Mouse (Mus musculus) embryonic facial prominence, embryonic 13.5 days (tissue): ENCODE results near the gene Ergic3. TPM values are rescaled to one million over a fixed set of nuclear protein-coding genes. Genes with fewer than 3 reads are reported as not detected.
A peak's percentile ranks its signal among the peaks of the same experiment; 100 is the strongest.

ENCODE experiments used
- ATAC-seq: fragments of 200-750 bp; cut with Nextera tagmentation; 2 replicates; pipeline ENCODE4 v1.8.0; 2017; ENCODE audit warnings: low read depth; ENCODE audit not compliant: insufficient number of reproducible peaks, insufficient read depth, low FRiP score, low TSS enrichment
- H3K27ac ChIP-seq: fragments of 300-500 bp; sonication (generic); 2 replicates; pipeline ENCODE4 v1.5.1; 2015; ENCODE audit warnings: moderate library complexity, mild to moderate bottlenecking, inconsistent platforms
- H3K27me3 ChIP-seq: fragments of 300-500 bp; sonication (generic); 2 replicates; pipeline ENCODE4 v1.6.1; 2015; ENCODE audit warnings: mild to moderate bottlenecking, inconsistent platforms
- H3K36me3 ChIP-seq: fragments of 300-500 bp; sonication (generic); 2 replicates; pipeline ENCODE4 v1.6.1; 2015; ENCODE audit warnings: mild to moderate bottlenecking, inconsistent platforms
- H3K4me1 ChIP-seq: fragments of 300-500 bp; sonication (generic); 2 replicates; pipeline ENCODE4 v1.6.1; 2015; ENCODE audit warnings: inconsistent platforms
- H3K4me2 ChIP-seq: fragments of 300-500 bp; sonication (generic); 2 replicates; pipeline ENCODE4 v1.6.1; 2015; ENCODE audit warnings: moderate library complexity, mild to moderate bottlenecking, inconsistent platforms
- H3K4me3 ChIP-seq: fragments of 300-500 bp; sonication (generic); 2 replicates; pipeline ENCODE4 v1.5.1; 2015; ENCODE audit warnings: mild to moderate bottlenecking, inconsistent platforms
- H3K9ac ChIP-seq: fragments of 300-500 bp; sonication (generic); 2 replicates; pipeline ENCODE4 v1.6.1; 2015; ENCODE audit warnings: mild to moderate bottlenecking, inconsistent platforms
- H3K9me3 ChIP-seq: fragments of 300-500 bp; sonication (generic); 2 replicates; pipeline ENCODE4 v1.6.1; 2016; ENCODE audit warnings: inconsistent platforms
- WGBS: fragments of 180-500 bp; shearing (Covaris S2); methylation state at CpG from one replicate; pipeline ENCODE4 v1.1.7; 2015; ENCODE audit warnings: mixed read lengths; 5-methylcytosine and 5-hydroxymethylcytosine counted together
- polyA plus RNA-seq: library from polyadenylated mRNA; unstranded; fragments of >200 nt; fragmentation: Nextera tagmentation; extraction: Ambion mirVana; gene quantifications from 2 replicates; pipeline ENCODE4 v1.2.1, GENCODE M21; 2015

Ergic3 gene
- polyA plus RNA-seq: 224 and 226 TPM in 2 replicates

- ATAC-seq: peak; percentile 99
- peak within 1 kb of the TSS; percentile 89 for H3K4me3 ChIP-seq
- peaks cover 10% of the 10 kb centered on the region for H3K4me1 ChIP-seq
- H3K9ac ChIP-seq: peak within 1 kb of the TSS; percentile 90
- H3K9me3 ChIP-seq: no peaks in the 10 kb centered on the region
- no peaks in the 10 kb centered on the region for H3K27me3 ChIP-seq
- peaks cover 40% of the 10 kb centered on the region for H3K36me3 ChIP-seq
- H3K27ac ChIP-seq: peak within 1 kb of the TSS; percentile 75
- peak within 1 kb of the TSS; percentile 67 for H3K4me2 ChIP-seq
- under 1% methylated on average over 45 of the region's 45 CpGs for WGBS
Measured at GRCm38 (mm10) chr2:156007888-156008532, at the start of gene Ergic3, which contains the start of gene 6430550D23Rik. Gene Ergic3 (plus strand): TSS chr2:156008045. Gene 6430550D23Rik (minus strand): TSS chr2:156007977.

DNA sequence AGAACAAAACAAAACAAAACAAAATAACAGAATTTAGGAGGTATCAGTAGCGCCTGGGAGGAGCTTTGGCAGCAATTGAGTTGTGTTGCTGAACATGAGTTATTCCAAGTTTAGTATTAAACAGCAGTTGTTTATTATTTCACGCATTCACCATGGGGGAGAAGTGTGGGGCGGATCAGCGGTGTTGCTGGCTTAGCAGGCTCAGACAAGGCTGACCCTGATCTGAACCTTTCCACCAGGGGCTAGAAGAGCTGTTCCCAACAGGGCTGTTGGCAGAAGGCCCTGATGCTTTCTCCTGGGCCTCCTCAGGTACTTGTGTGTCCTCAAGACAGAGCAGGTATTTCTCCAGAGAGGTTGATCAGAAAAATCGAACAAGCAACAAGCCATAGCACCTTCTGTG lies 47.9 kb upstream of the Ergic3 start:
- H3K36me3 ChIP-seq: peaks cover 45% of the 10 kb centered on the region
- WGBS: 92% methylated on average over 5 of the region's 5 CpGs
- no peak for ATAC-seq
- H3K4me3 ChIP-seq: no peak overlapping the region
- H3K9ac ChIP-seq: no peak overlapping the region
- H3K4me1 ChIP-seq: peaks cover 13% of the 10 kb centered on the region
- no peak overlapping the region for H3K27ac ChIP-seq
- no peaks in the 10 kb centered on the region for H3K9me3 ChIP-seq
- no peak overlapping the region for H3K4me2 ChIP-seq
- no peaks in the 10 kb centered on the region for H3K27me3 ChIP-seq

- no peak for ATAC-seq
- no peak overlapping the region for H3K4me3 ChIP-seq
- 77% methylated on average over 10 of the region's 10 CpGs for WGBS
- peaks cover 13% of the 10 kb centered on the region for H3K4me1 ChIP-seq
- H3K9me3 ChIP-seq: no peaks in the 10 kb centered on the region
- H3K36me3 ChIP-seq: peaks cover 61% of the 10 kb centered on the region
- no peak overlapping the region for H3K27ac ChIP-seq
- H3K27me3 ChIP-seq: no peaks in the 10 kb centered on the region
- H3K4me2 ChIP-seq: no peak overlapping the region
- no peak overlapping the region for H3K9ac ChIP-seq
Measured at GRCm38 (mm10) chr2:155961862-155962261, 46.0 kb upstream of the Ergic3 start.

DNA sequence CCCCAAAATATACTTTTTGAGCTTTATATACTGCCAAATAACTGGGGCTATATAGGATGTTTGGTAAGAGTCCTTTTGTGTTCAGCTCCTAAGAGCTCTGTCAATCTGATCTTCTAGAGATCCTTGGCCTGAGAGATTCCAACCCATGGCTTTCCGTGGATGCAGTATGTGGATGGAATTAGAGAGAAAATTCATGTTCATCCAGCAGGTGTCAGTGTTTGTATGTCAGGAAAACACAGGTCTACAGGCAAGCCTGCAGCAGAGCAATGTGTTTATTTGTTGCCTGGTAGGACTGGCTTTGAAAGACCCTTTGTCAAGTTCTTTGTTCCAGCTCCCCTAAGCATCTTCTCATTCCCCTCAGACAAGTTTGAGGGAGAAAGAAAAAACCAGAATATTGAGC lies 44.9 kb upstream of the Ergic3 start:
- H3K4me3 ChIP-seq: no peak overlapping the region
- H3K4me1 ChIP-seq: peaks cover 5% of the 10 kb centered on the region; the same call in 1 of the 2 replicates
- H3K27me3 ChIP-seq: no peaks in the 10 kb centered on the region
- no peaks in the 10 kb centered on the region for H3K9me3 ChIP-seq
- H3K27ac ChIP-seq: no peak overlapping the region
- 31% methylated on average over 1 of the region's 1 CpGs for WGBS
- no peak overlapping the region for H3K9ac ChIP-seq
- H3K36me3 ChIP-seq: peaks cover 72% of the 10 kb centered on the region
- no peak for ATAC-seq
- no peak overlapping the region for H3K4me2 ChIP-seq

DNA sequence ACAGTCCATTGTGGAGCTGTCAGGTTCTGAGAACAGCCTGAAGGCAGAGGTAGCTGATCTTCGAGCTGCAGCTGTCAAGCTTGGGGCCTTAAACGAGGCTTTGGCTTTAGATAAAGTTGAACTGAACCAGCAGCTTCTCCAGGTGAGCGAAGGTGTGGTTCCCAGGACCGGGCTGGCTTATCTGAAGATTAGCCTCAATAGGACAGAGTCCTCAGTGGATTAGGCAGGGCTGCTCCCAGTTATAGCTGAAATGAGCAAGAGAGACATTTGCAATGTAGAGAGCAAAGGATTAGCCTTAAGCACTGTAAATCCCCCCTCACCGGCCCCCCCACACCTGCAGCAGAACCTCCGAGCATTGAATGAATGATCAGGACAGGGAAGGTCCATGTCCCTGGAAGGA lies 34.5 kb upstream of the Ergic3 start:
- Histone ChIP-seq H3K9me3 (no peaks in the 10 kb centered on the region), H3K9ac (no peak overlapping the region), H3K36me3 (peaks cover 89% of the 10 kb centered on the region), H3K27ac (no peak overlapping the region), H3K4me3 (no peak overlapping the region), H3K4me2 (no peak overlapping the region), H3K27me3 (no peaks in the 10 kb centered on the region), H3K4me1 (no peaks in the 10 kb centered on the region)
- 78% methylated on average over 6 of the region's 6 CpGs for whole genome bisulfite sequencing
- no peak for ATAC-seq

DNA sequence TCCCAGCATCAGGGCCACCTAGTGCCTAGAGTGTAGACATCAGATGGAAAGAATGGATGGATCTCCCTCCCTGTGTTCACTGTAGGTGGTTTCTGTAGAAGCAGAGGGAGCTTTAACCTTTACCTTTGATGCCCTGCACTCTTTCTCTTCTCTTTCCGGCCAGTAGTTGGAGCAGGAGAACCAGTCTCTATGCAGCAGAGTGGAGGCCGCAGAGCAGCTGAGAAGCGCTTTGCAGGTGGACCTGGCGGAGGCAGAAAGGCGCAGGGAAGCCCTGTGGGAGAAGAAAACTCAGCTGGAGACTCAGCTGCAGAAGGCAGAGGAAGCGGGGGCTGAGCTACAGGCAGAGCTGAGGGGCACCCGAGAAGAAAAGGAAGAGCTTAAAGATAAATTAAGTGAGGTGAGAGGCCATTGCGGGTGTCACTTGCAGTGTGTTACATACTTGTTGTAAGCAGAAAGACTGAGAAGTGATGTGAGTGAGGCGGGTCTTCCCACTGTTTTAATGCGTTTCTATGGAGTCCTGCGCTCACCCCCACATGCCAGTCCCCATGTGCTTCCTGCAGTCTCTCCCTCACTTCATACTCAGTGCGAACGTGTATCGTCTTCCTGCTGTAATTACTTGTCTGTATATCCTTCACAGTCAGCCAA lies 33.6 kb upstream of the Ergic3 start:
- H3K4me1 ChIP-seq: no peaks in the 10 kb centered on the region
- H3K27ac ChIP-seq: no peak overlapping the region
- no peak overlapping the region for H3K4me2 ChIP-seq
- peaks cover 87% of the 10 kb centered on the region for H3K36me3 ChIP-seq
- no peak overlapping the region for H3K4me3 ChIP-seq
- no peak for ATAC-seq
- no peaks in the 10 kb centered on the region for H3K27me3 ChIP-seq
- H3K9ac ChIP-seq: no peak overlapping the region
- 81% methylated on average over 14 of the region's 14 CpGs for WGBS
- H3K9me3 ChIP-seq: no peaks in the 10 kb centered on the region

GRCm38 (mm10) chr2:155979328-155979991 lies 28.4 kb upstream of the Ergic3 start:
- Histone ChIP-seq H3K9ac (no peak overlapping the region), H3K36me3 (peaks cover 91% of the 10 kb centered on the region), H3K4me2 (no peak overlapping the region), H3K27me3 (no peaks in the 10 kb centered on the region), H3K27ac (no peak overlapping the region), H3K4me1 (no peaks in the 10 kb centered on the region), H3K4me3 (no peak overlapping the region), H3K9me3 (no peaks in the 10 kb centered on the region)
- 85% methylated on average over 5 of the region's 5 CpGs for WGBS
- ATAC-seq: no peak

DNA sequence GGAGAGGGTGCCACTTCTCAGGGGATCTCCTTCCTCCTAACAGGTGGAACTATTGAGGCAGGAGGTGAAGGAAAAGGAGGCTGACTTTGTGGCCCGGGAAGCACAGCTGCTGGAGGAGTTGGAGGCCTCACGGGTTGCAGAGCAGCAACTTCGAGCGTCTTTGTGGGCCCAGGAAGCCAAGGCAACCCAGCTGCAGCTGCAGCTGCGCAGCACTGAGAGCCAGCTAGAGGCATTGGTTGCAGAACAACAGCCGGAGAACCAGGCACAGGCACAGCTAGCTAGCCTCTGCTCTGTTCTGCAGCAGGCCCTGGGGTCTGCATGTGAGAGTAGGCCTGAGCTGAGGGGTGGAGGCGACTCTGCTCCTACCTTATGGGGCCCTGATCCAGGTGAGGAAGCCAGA lies 22.1 kb upstream of the Ergic3 start:
- no peak overlapping the region for H3K9ac ChIP-seq
- H3K9me3 ChIP-seq: no peaks in the 10 kb centered on the region
- H3K27ac ChIP-seq: no peak overlapping the region
- H3K4me3 ChIP-seq: no peak overlapping the region
- 84% methylated on average over 7 of the region's 7 CpGs for WGBS
- ATAC-seq: no peak
- H3K4me1 ChIP-seq: no peaks in the 10 kb centered on the region
- no peaks in the 10 kb centered on the region for H3K27me3 ChIP-seq
- H3K36me3 ChIP-seq: peaks cover 99% of the 10 kb centered on the region
- no peak overlapping the region for H3K4me2 ChIP-seq

GRCm38 (mm10) chr2:155987131-155987530 lies 20.7 kb upstream of the Ergic3 start:
- H3K9ac ChIP-seq: no peak overlapping the region
- no peak for ATAC-seq
- H3K27ac ChIP-seq: no peak overlapping the region
- no peaks in the 10 kb centered on the region for H3K9me3 ChIP-seq
- H3K4me2 ChIP-seq: no peak overlapping the region
- H3K27me3 ChIP-seq: no peaks in the 10 kb centered on the region
- 96% methylated on average over 6 of the region's 6 CpGs for whole genome bisulfite sequencing
- H3K4me3 ChIP-seq: no peak overlapping the region
- peaks cover 99% of the 10 kb centered on the region for H3K36me3 ChIP-seq
- H3K4me1 ChIP-seq: no peaks in the 10 kb centered on the region

GRCm38 (mm10) chr2:155989085-155989484 lies 18.8 kb upstream of the Ergic3 start:
- Histone ChIP-seq H3K9ac (no peak overlapping the region), H3K4me3 (no peak overlapping the region), H3K4me1 (no peaks in the 10 kb centered on the region), H3K4me2 (no peak overlapping the region), H3K27ac (no peak overlapping the region), H3K36me3 (peaks cover 99% of the 10 kb centered on the region), H3K9me3 (no peaks in the 10 kb centered on the region), H3K27me3 (no peaks in the 10 kb centered on the region)
- ATAC-seq: no peak
- 85% methylated on average over 4 of the region's 4 CpGs for WGBS

DNA sequence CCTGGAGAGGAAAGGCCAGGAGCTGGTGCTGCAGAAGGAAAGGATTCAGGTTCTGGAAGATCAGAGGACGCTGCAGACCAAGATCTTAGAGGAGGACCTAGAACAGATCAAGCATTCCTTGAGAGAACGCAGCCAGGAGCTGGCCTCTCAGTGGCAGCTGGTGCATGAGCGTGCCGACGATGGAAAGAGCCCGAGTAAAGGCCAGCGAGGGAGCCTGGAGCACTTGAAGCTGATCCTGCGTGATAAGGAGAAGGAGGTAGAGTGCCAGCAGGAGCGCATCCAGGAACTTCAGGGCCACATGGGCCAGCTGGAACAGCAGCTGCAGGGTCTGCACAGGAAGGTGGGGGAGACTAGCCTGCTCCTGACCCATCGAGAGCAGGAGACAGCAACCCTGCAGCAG lies 16.7 kb upstream of the Ergic3 start:
- H3K27ac ChIP-seq: no peak overlapping the region
- no peak overlapping the region for H3K9ac ChIP-seq
- peaks cover 99% of the 10 kb centered on the region for H3K36me3 ChIP-seq
- no peaks in the 10 kb centered on the region for H3K27me3 ChIP-seq
- ATAC-seq: no peak
- no peaks in the 10 kb centered on the region for H3K9me3 ChIP-seq
- H3K4me1 ChIP-seq: no peaks in the 10 kb centered on the region
- 93% methylated on average over 10 of the region's 10 CpGs for WGBS
- no peak overlapping the region for H3K4me3 ChIP-seq
- no peak overlapping the region for H3K4me2 ChIP-seq

- Histone ChIP-seq H3K9me3 (no peaks in the 10 kb centered on the region), H3K4me2 (no peak overlapping the region), H3K4me3 (no peak overlapping the region), H3K4me1 (no peaks in the 10 kb centered on the region), H3K27me3 (no peaks in the 10 kb centered on the region), H3K27ac (no peak overlapping the region), H3K36me3 (peaks cover 99% of the 10 kb centered on the region), H3K9ac (no peak overlapping the region)
- ATAC-seq: no peak
- 88% methylated on average over 14 of the region's 14 CpGs for WGBS
Measured at GRCm38 (mm10) chr2:155991863-155992321, 16.0 kb upstream of the Ergic3 start.
